Mouse (Mus musculus): Measurements from ENCODE around the gene Slc9a9.

Gene Slc9a9

GRCm38 (mm10) chr9:94969131-94969530, 299.4 kb downstream of the Slc9a9 start:
- DNase-seq, result no peak

- no peak for DNase-seq
Measured at GRCm38 (mm10) chr9:94972021-94972420, 302.3 kb downstream of the Slc9a9 start.

- DNase-seq, result no peak
Measured at GRCm38 (mm10) chr9:94972693-94973092, 303.0 kb downstream of the Slc9a9 start.

GRCm38 (mm10) chr9:94976191-94976590, 306.5 kb downstream of the Slc9a9 start:
- DNase-seq, result no peak

GRCm38 (mm10) chr9:94993575-94993974, 323.9 kb downstream of the Slc9a9 start:
- no peak for DNase-seq

- peak; percentile 16 for DNase-seq
Measured at GRCm38 (mm10) chr9:95020136-95020706, 350.5 kb downstream of the Slc9a9 start.

GRCm38 (mm10) chr9:95034140-95034970, 364.6 kb downstream of the Slc9a9 start:
- DNase-seq, result no peak

GRCm38 (mm10) chr9:95036209-95036608, 366.5 kb downstream of the Slc9a9 start:
- DNase-seq, result no peak

GRCm38 (mm10) chr9:95042420-95042819, 372.7 kb downstream of the Slc9a9 start:
- DNase-seq, result no peak

- DNase-seq, result no peak
Measured at GRCm38 (mm10) chr9:95052160-95052559, 382.5 kb downstream of the Slc9a9 start.

GRCm38 (mm10) chr9:95053183-95053582, 383.5 kb downstream of the Slc9a9 start:
- DNase-seq, result no peak

- no peak for DNase-seq
Measured at GRCm38 (mm10) chr9:95055843-95056242, 386.1 kb downstream of the Slc9a9 start.

GRCm38 (mm10) chr9:95060702-95061101, 391.0 kb downstream of the Slc9a9 start:
- no peak for DNase-seq

- DNase-seq, result no peak
Measured at GRCm38 (mm10) chr9:95067037-95067436, 397.3 kb downstream of the Slc9a9 start.

GRCm38 (mm10) chr9:95068466-95068865, 398.8 kb downstream of the Slc9a9 start:
- DNase-seq, result no peak

GRCm38 (mm10) chr9:95070832-95071519, 401.3 kb downstream of the Slc9a9 start:
- DNase-seq, result no peak

GRCm38 (mm10) chr9:95072450-95072955, 402.8 kb downstream of the Slc9a9 start:
- no peak for DNase-seq

GRCm38 (mm10) chr9:95073691-95074090, 404.0 kb downstream of the Slc9a9 start:
- DNase-seq, result no peak

GRCm38 (mm10) chr9:95075856-95076255, 406.1 kb downstream of the Slc9a9 start:
- DNase-seq, result peak; percentile 22

- DNase-seq, result no peak
Measured at GRCm38 (mm10) chr9:95077938-95078337, 408.2 kb downstream of the Slc9a9 start.

GRCm38 (mm10) chr9:95078626-95079025, 408.9 kb downstream of the Slc9a9 start:
- no peak for DNase-seq

- no peak for DNase-seq
Measured at GRCm38 (mm10) chr9:95079951-95080350, 410.2 kb downstream of the Slc9a9 start.

GRCm38 (mm10) chr9:95086109-95086821, 416.6 kb downstream of the Slc9a9 start:
- DNase-seq, result no peak

Data from right cerebral cortex, postnatal 14 days (tissue).